Mouse (Mus musculus) gastrocnemius, postnatal 36 days (tissue): Measurements from ENCODE around the gene Arid5b. TPM values are rescaled to one million over a fixed set of nuclear protein-coding genes. Genes with fewer than 3 reads are reported as not detected.

ENCODE experiments used
- DNase-seq, 2 experiments: peaks; one replicate each; pipeline ENCODE4 v3.0.0; 2022
- intact Hi-C: fragments of 180-260 bp; cut with DNase I; formaldehyde crosslinking; loops from one replicate; pipeline ENCODE4 v1.15.1; 2025
- total RNA-seq, 2 experiments: library from RNA; stranded (reverse); gene quantifications; 2 replicates each; pipeline ENCODE4 v1.2.3; 2021

Arid5b gene
- total RNA-seq, 2 experiments from 2014 or later: 13.9 to 17.6 TPM

GRCm38 (mm10) chr10:68125919-68126550, 152.5 kb downstream of the Arid5b start:
- no peak for DNase-seq
- intact Hi-C loops: loop anchor here (5.0 kb wide), 1 partner anchor 34 kb away; no protein-coding TSS in a partner anchor

GRCm38 (mm10) chr10:68124985-68125384, 153.6 kb downstream of the Arid5b start:
- intact Hi-C loops: loop anchor here (5.0 kb wide), 1 partner anchor 33 kb away; no protein-coding TSS in a partner anchor
- no peak for DNase-seq

- intact Hi-C loops: no loop called here
- no peak for DNase-seq
Measured at GRCm38 (mm10) chr10:68123446-68123845, 155.1 kb downstream of the Arid5b start.

- intact Hi-C loops: no loop called here
- peak in 1 of 2 experiments; percentile 74 for DNase-seq
Measured at GRCm38 (mm10) chr10:68121960-68122359, 156.6 kb downstream of the Arid5b start.

- intact Hi-C loops: no loop called here
- no peak for DNase-seq
Measured at GRCm38 (mm10) chr10:68121251-68121650, 157.3 kb downstream of the Arid5b start.

GRCm38 (mm10) chr10:68120011-68120410, 158.5 kb downstream of the Arid5b start:
- no peak for DNase-seq
- intact Hi-C loops: no loop called here

- DNase-seq: no peak
- intact Hi-C loops: no loop called here
Measured at GRCm38 (mm10) chr10:68119285-68119684, 159.3 kb downstream of the Arid5b start.

GRCm38 (mm10) chr10:68114955-68115354, 163.6 kb downstream of the Arid5b start:
- DNase-seq: no peak
- intact Hi-C loops: no loop called here

GRCm38 (mm10) chr10:68113645-68114044, 164.9 kb downstream of the Arid5b start:
- DNase-seq: no peak
- intact Hi-C loops: no loop called here

- intact Hi-C loops: no loop called here
- DNase-seq: no peak
Measured at GRCm38 (mm10) chr10:68112983-68113382, 165.6 kb downstream of the Arid5b start.

- no peak for DNase-seq
- intact Hi-C loops: no loop called here
Measured at GRCm38 (mm10) chr10:68110607-68111006, 167.9 kb downstream of the Arid5b start.

- DNase-seq: no peak
- intact Hi-C loops: no loop called here
Measured at GRCm38 (mm10) chr10:68110182-68110581, 168.4 kb downstream of the Arid5b start.

- no peak for DNase-seq
- intact Hi-C loops: no loop called here
Measured at GRCm38 (mm10) chr10:68109651-68110050, 168.9 kb downstream of the Arid5b start.

- DNase-seq: no peak
- intact Hi-C loops: no loop called here
Measured at GRCm38 (mm10) chr10:68107716-68108115, 170.8 kb downstream of the Arid5b start.

- DNase-seq: no peak
- intact Hi-C loops: no loop called here
Measured at GRCm38 (mm10) chr10:68106351-68106950, 172.1 kb downstream of the Arid5b start.

GRCm38 (mm10) chr10:68104881-68105781, 173.4 kb downstream of the Arid5b start:
- no peak for DNase-seq
- intact Hi-C loops: no loop called here

GRCm38 (mm10) chr10:68104481-68104880, 174.1 kb downstream of the Arid5b start:
- no peak for DNase-seq
- intact Hi-C loops: no loop called here

GRCm38 (mm10) chr10:68103988-68104387, 174.6 kb downstream of the Arid5b start:
- no peak for DNase-seq
- intact Hi-C loops: loop anchor here (2.0 kb wide), 1 partner anchor 33 kb away; no protein-coding TSS in a partner anchor

- intact Hi-C loops: loop anchor here (2.0 kb wide), 1 partner anchor 34 kb away; no protein-coding TSS in a partner anchor
- no peak for DNase-seq
Measured at GRCm38 (mm10) chr10:68103078-68103855, 175.3 kb downstream of the Arid5b start.

GRCm38 (mm10) chr10:68102566-68102965, 176.0 kb downstream of the Arid5b start:
- intact Hi-C loops: loop anchor here (2.0 kb wide), 1 partner anchor 34 kb away; no protein-coding TSS in a partner anchor
- peak in 1 of 2 experiments; percentile 38 for DNase-seq
